Mouse (Mus musculus): Measurements from ENCODE around the gene Slc38a4. TPM values are rescaled to one million over a fixed set of nuclear protein-coding genes. Genes with fewer than 3 reads are reported as not detected.

Gene Slc38a4
- total and polyA plus RNA-seq, 2 experiments from 2014 or later = 3.9 to 4.5 TPM

DNA sequence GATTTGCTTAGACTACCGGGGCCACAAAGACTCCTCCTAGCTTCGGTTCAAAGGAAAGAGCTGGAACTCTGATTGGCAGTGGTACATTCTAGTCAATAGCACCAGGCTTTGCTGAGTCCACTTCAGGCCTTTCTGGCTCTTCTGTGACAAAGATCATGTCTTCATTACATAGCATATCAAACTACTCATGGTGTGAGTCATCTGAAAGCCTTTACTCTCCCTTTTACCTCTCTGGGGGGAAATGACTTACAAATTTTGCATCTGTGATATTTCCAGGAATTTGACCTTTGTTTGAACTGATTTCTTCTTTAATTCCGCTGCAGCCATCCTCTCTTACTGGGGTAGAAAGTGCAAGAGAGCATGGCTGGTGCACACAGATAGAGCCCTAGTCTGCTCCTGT lies 46.5 kb downstream of the Slc38a4 start:
- DNase-seq (ENCODE audit: low spot score) = no peak
- Histone ChIP-seq H3K36me3 (ENCODE audit: insufficient read depth, low read length) (no peaks in the 10 kb centered on the region), H3K4me1 (ENCODE audit: insufficient read depth, low read length) (no peaks in the 10 kb centered on the region), H3K9me3 (ENCODE audit: low read length) (no peaks in the 10 kb centered on the region), H3K9ac (replicated peaks; ENCODE audit: low read length, poor library complexity, severe bottlenecking) (no peak overlapping the region), H3K27me3 (ENCODE audit: insufficient read depth, low read length) (no peaks in the 10 kb centered on the region), H3K4me2 (ENCODE audit: low read depth, low read length, poor library complexity, severe bottlenecking) (no peak overlapping the region), H3K4me3 (ENCODE audit: low read depth, low read length) (no peak overlapping the region), H3K27ac (ENCODE audit: low read depth, low read length) (no peak overlapping the region)
- TF ChIP-seq CTCF (IDR thresholded peaks at IDR 0.05) = no peak
- no peak for ATAC-seq (ENCODE audit: low FRiP score)
- WGBS = 87% methylated on average over 3 of the region's 3 CpGs

DNA sequence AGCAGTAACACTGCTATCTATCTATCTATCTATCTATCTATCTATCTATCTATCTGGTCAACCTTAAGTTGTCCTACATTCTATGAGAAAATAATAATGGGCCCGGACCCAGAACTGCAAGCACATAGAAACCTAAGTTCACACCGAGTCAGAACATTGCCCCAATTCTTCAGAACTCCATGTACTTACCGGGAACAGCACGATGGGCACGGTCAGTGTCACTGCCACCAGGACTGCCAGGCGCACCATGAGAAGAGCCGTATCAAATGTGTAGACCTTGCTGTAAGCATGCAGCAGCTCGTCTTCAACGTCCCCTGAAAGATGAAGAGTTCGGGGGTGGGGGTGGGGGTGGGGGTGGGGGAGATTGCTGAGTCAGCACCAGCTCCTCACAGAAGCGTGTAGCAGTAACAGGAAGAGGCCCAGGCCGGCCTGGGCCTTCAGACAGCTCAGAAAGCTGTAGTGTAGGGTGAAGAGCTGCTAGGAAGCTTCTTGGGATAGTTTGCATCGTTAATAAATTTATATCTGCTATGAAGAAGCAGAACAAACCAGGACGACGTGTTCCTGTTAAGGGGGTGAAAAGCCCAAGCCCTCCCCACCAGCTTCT lies 50.0 kb downstream of the Slc38a4 start:
- no peaks in the 10 kb centered on the region for H3K27me3 ChIP-seq (ENCODE audit: insufficient read depth, low read length)
- no peak overlapping the region for H3K4me3 ChIP-seq (ENCODE audit: low read depth, low read length)
- WGBS = 89% methylated on average over 15 of the region's 15 CpGs
- H3K9ac ChIP-seq (replicated peaks; ENCODE audit: low read length, poor library complexity, severe bottlenecking) = no peak overlapping the region
- no peak overlapping the region for H3K27ac ChIP-seq (ENCODE audit: low read depth, low read length)
- ATAC-seq (ENCODE audit: low FRiP score) = no peak
- no peaks in the 10 kb centered on the region for H3K9me3 ChIP-seq (ENCODE audit: low read length)
- no peaks in the 10 kb centered on the region for H3K36me3 ChIP-seq (ENCODE audit: insufficient read depth, low read length)
- no peak for TF ChIP-seq CTCF (IDR thresholded peaks at IDR 0.05)
- H3K4me1 ChIP-seq (ENCODE audit: insufficient read depth, low read length) = no peaks in the 10 kb centered on the region
- DNase-seq (ENCODE audit: low spot score) = no peak
- no peak overlapping the region for H3K4me2 ChIP-seq (ENCODE audit: low read depth, low read length, poor library complexity, severe bottlenecking)

DNA sequence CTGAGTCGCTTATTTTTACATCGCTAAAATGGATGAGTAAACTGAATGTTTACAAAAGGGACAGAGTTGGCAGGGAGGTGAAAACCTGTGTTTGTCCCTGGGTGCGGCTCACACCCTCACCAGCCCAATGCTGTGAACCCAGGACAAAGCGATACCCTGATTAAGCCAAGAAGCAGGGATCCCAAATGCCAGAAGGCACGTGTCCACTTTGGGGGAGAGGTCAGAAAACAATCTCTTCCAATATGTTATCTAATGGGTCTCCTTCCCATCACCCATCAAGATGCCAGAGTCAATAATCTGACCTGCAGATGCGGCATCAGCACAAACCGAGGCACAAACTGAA lies 51.3 kb downstream of the Slc38a4 start:
- TF ChIP-seq CTCF (IDR thresholded peaks at IDR 0.05) = no peak
- H3K9ac ChIP-seq (replicated peaks; ENCODE audit: low read length, poor library complexity, severe bottlenecking) = no peak overlapping the region
- no peaks in the 10 kb centered on the region for H3K4me1 ChIP-seq (ENCODE audit: insufficient read depth, low read length)
- no peak overlapping the region for H3K4me2 ChIP-seq (ENCODE audit: low read depth, low read length, poor library complexity, severe bottlenecking)
- no peak overlapping the region for H3K27ac ChIP-seq (ENCODE audit: low read depth, low read length)
- H3K27me3 ChIP-seq (ENCODE audit: insufficient read depth, low read length) = no peaks in the 10 kb centered on the region
- H3K9me3 ChIP-seq (ENCODE audit: low read length) = no peaks in the 10 kb centered on the region
- no peaks in the 10 kb centered on the region for H3K36me3 ChIP-seq (ENCODE audit: insufficient read depth, low read length)
- DNase-seq (ENCODE audit: low spot score) (no peak), ATAC-seq (ENCODE audit: low FRiP score) (no peak)
- 88% methylated on average over 7 of the region's 7 CpGs for WGBS
- no peak overlapping the region for H3K4me3 ChIP-seq (ENCODE audit: low read depth, low read length)

DNA sequence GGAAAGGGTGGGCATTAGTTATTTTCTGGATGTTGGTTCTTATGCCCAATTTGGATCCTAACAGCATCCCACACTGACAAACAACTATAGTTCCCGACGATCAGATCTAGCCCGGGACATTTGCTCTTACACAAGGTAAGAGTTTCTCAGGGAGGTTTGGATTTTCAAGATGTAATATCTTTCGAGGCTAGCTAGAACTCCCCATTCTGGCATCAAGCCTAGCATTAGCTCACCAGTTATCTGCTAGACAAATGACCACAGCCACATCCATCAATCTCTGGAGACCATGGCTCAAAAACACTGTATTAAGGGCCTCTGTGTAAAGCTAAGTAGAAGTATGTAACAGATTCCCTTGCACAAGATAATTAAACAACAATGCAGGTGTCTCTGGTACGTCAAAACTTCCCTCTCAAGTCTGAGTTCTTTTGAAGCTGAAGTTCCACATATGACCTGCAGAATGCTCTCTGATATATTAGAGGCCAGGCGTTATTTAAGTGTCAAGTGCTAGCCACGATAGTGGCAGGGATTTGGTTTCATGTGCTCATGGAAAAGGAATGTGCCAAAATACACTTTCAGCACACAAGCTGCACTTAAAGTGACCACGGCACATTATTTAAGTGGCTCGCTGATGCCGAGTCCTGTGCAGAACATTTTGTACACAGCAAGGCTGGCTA lies 51.8 kb downstream of the Slc38a4 start:
- no peak overlapping the region for H3K4me3 ChIP-seq (ENCODE audit: low read depth, low read length)
- no peak for TF ChIP-seq CTCF (IDR thresholded peaks at IDR 0.05)
- DNase-seq (ENCODE audit: low spot score) (no peak), ATAC-seq (ENCODE audit: low FRiP score) (no peak)
- no peaks in the 10 kb centered on the region for H3K36me3 ChIP-seq (ENCODE audit: insufficient read depth, low read length)
- no peak overlapping the region for H3K9ac ChIP-seq (replicated peaks; ENCODE audit: low read length, poor library complexity, severe bottlenecking)
- H3K27ac ChIP-seq (ENCODE audit: low read depth, low read length) = no peak overlapping the region
- H3K27me3 ChIP-seq (ENCODE audit: insufficient read depth, low read length) = no peaks in the 10 kb centered on the region
- no peak overlapping the region; the same call in 1 of the 2 replicates for H3K4me2 ChIP-seq (ENCODE audit: low read depth, low read length, poor library complexity, severe bottlenecking)
- H3K9me3 ChIP-seq (ENCODE audit: low read length) = no peaks in the 10 kb centered on the region
- 80% methylated on average over 10 of the region's 10 CpGs for WGBS
- no peaks in the 10 kb centered on the region for H3K4me1 ChIP-seq (ENCODE audit: insufficient read depth, low read length)

DNA sequence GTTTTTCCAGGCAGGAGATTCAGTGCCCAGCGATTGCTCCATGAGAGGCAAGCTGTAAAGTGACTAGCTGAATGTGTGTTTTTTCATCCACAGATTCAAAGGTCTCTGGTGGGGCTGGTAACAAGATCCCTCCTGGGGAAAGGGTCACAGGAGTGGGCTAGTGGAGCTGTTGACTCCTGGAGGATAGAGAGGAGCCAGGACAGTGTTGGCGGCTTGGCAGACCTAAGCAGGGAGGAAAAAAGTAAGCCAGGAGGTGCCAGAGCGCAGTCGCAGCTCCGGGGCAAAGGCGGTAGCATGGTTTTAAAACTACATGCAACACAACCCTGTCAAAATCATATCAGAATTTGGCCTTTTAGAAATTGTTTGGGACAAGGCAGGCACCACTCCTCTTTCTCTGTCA lies 52.6 kb downstream of the Slc38a4 start:
- Histone ChIP-seq H3K27ac (ENCODE audit: low read depth, low read length) (no peak overlapping the region), H3K9ac (replicated peaks; ENCODE audit: low read length, poor library complexity, severe bottlenecking) (no peak overlapping the region), H3K36me3 (ENCODE audit: insufficient read depth, low read length) (no peaks in the 10 kb centered on the region), H3K27me3 (ENCODE audit: insufficient read depth, low read length) (no peaks in the 10 kb centered on the region), H3K9me3 (ENCODE audit: low read length) (no peaks in the 10 kb centered on the region), H3K4me3 (ENCODE audit: low read depth, low read length) (peak overlapping the region; percentile 19), H3K4me1 (ENCODE audit: insufficient read depth, low read length) (no peaks in the 10 kb centered on the region), H3K4me2 (ENCODE audit: low read depth, low read length, poor library complexity, severe bottlenecking) (peak overlapping the region; percentile 23)
- no peak for TF ChIP-seq CTCF (IDR thresholded peaks at IDR 0.05)
- ATAC-seq (ENCODE audit: low FRiP score) = no peak
- WGBS = 80% methylated on average over 6 of the region's 6 CpGs
- DNase-seq (ENCODE audit: low spot score) = no peak

DNA sequence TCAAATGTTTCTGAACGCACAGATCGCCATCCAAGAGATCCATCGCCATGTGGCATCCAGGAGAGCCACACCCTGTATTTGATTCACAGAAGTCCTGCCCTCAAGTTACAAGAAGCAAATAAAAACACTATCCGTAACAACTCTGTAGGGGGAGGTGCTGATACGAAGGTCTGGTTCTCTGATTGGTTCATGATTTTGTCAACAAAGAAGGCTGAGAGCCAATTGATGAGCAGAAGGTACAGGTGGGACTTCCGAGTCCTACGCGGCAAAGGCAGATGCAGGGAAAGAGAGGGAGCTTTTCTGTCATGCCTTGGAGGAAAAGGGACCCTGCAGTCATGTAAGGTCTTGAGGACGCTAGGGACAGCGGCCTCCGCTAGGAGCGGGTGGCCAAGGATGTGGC lies 53.0 kb downstream of the Slc38a4 start:
- no peaks in the 10 kb centered on the region for H3K36me3 ChIP-seq (ENCODE audit: insufficient read depth, low read length)
- DNase-seq (ENCODE audit: low spot score) = peak; percentile 34
- no peak overlapping the region for H3K9ac ChIP-seq (replicated peaks; ENCODE audit: low read length, poor library complexity, severe bottlenecking)
- WGBS = 73% methylated on average over 12 of the region's 12 CpGs
- no peak for ATAC-seq (ENCODE audit: low FRiP score)
- peak overlapping the region; percentile 23 for H3K4me2 ChIP-seq (ENCODE audit: low read depth, low read length, poor library complexity, severe bottlenecking)
- no peak for TF ChIP-seq CTCF (IDR thresholded peaks at IDR 0.05)
- no peaks in the 10 kb centered on the region for H3K27me3 ChIP-seq (ENCODE audit: insufficient read depth, low read length)
- H3K9me3 ChIP-seq (ENCODE audit: low read length) = no peaks in the 10 kb centered on the region
- no peaks in the 10 kb centered on the region for H3K4me1 ChIP-seq (ENCODE audit: insufficient read depth, low read length)
- H3K27ac ChIP-seq (ENCODE audit: low read depth, low read length) = no peak overlapping the region
- peak overlapping the region; percentile 19 for H3K4me3 ChIP-seq (ENCODE audit: low read depth, low read length)
